Mouse (Mus musculus) cerebellum, adult 2 months (tissue): Measurements from ENCODE around the gene Nme2.

Source experiments
- CTCF ChIP-seq: fragments of 200-500 bp; IDR thresholded peaks from 2 replicates; pipeline ENCODE4 v1.5.1; 2011; ENCODE audit warnings: low read depth, mild to moderate bottlenecking, control low read depth, low read length, moderate library complexity, borderline replicate concordance; ENCODE audit not compliant: insufficient read depth
- POLR2A ChIP-seq: fragments of 200-500 bp; IDR thresholded peaks from 2 replicates; pipeline ENCODE4 v1.6.1; 2011; ENCODE audit warnings: low read length, control low read depth, borderline replicate concordance; ENCODE audit not compliant: insufficient read depth

- TF ChIP-seq POLR2A (no peak), CTCF (no peak)
Measured at GRCm38 (mm10) chr11:93940906-93941305, 15.2 kb downstream of the Nme2 start.
